Mouse (Mus musculus) small intestine, adult 2 months (tissue): ENCODE results near the gene Nr4a1. TPM values are rescaled to one million over a fixed set of nuclear protein-coding genes. Genes with fewer than 3 reads are reported as not detected.

Source experiments
- H3K27ac ChIP-seq: fragments of 200-500 bp; 2 replicates; pipeline ENCODE4 v1.5.1; 2012; ENCODE audit warnings: low read depth, low read length, control low read depth, inconsistent platforms; ENCODE audit not compliant: insufficient read depth
- H3K27me3 ChIP-seq: fragments of 200-500 bp; 2 replicates; pipeline ENCODE4 v1.6.1; 2012; ENCODE audit warnings: mild to moderate bottlenecking, moderate library complexity, low read length, inconsistent platforms; ENCODE audit not compliant: control insufficient read depth, insufficient read depth
- H3K36me3 ChIP-seq: fragments of 200-500 bp; 2 replicates; pipeline ENCODE4 v1.6.1; 2012; ENCODE audit warnings: mild to moderate bottlenecking, low read length, control low read depth, inconsistent platforms; ENCODE audit not compliant: control insufficient read depth, insufficient read depth
- H3K4me1 ChIP-seq: fragments of 200-500 bp; 2 replicates; pipeline ENCODE4 v1.6.1; 2012; ENCODE audit warnings: low read length, inconsistent platforms, mixed read lengths; ENCODE audit not compliant: control insufficient read depth, insufficient read depth, insufficient read length
- H3K4me3 ChIP-seq: fragments of 200-500 bp; 2 replicates; pipeline ENCODE4 v1.5.1; 2012; ENCODE audit warnings: low read depth, mild to moderate bottlenecking, control low read depth, inconsistent platforms, low read length, moderate library complexity
- CTCF ChIP-seq: fragments of 200-500 bp; IDR thresholded peaks from 2 replicates; pipeline ENCODE4 v1.5.1; 2012; ENCODE audit warnings: low read depth, mild to moderate bottlenecking, control low read depth, inconsistent platforms, low read length, moderate library complexity, mixed read lengths; ENCODE audit not compliant: insufficient replicate concordance, insufficient read length; ENCODE audit errors: extremely low read depth
- POLR2A ChIP-seq: fragments of 200-500 bp; IDR thresholded peaks from 2 replicates; pipeline ENCODE4 v1.6.1; 2012; ENCODE audit warnings: low read depth, mild to moderate bottlenecking, control low read depth, inconsistent platforms, low read length, moderate library complexity
- WGBS: fragments of 180-500 bp; shearing (Covaris S2); methylation state at CpG from one replicate; pipeline ENCODE4 v1.1.7; 2018; 5-methylcytosine and 5-hydroxymethylcytosine counted together
- polyA plus RNA-seq: library from polyadenylated mRNA; depleted of rRNA; stranded (reverse); fragments of >200 nt; gene quantifications from 2 replicates; pipeline ENCODE4 v1.2.3, GENCODE M21; 2012

Nr4a1 gene
- polyA plus RNA-seq, 1 experiment: 9.7 TPM

- no peak for TF ChIP-seq POLR2A
- TF ChIP-seq CTCF: no peak
- H3K27me3 ChIP-seq: no peaks in the 10 kb centered on the region
- no peaks in the 10 kb centered on the region for H3K4me1 ChIP-seq
- H3K4me3 ChIP-seq: no peak overlapping the region
- no peak overlapping the region for H3K27ac ChIP-seq
- WGBS: 67% methylated on average over 13 of the region's 13 CpGs
- no peaks in the 10 kb centered on the region for H3K36me3 ChIP-seq
Observed at GRCm38 (mm10) chr15:101308440-101309348, 54.6 kb downstream of the Nr4a1 start.

- TF ChIP-seq POLR2A: no peak
- TF ChIP-seq CTCF: no peak
- Histone ChIP-seq H3K4me3 (no peak overlapping the region), H3K27me3 (no peaks in the 10 kb centered on the region), H3K4me1 (no peaks in the 10 kb centered on the region), H3K27ac (no peak overlapping the region), H3K36me3 (no peaks in the 10 kb centered on the region)
- WGBS: 42% methylated on average over 5 of the region's 5 CpGs
Observed at GRCm38 (mm10) chr15:101309493-101309892, 55.4 kb downstream of the Nr4a1 start.

- peaks cover 2% of the 10 kb centered on the region; the same call in 1 of the 2 replicates for H3K4me1 ChIP-seq
- no peak overlapping the region for H3K27ac ChIP-seq
- H3K4me3 ChIP-seq: no peak overlapping the region
- WGBS: 56% methylated on average over 13 of the region's 15 CpGs
- no peaks in the 10 kb centered on the region for H3K27me3 ChIP-seq
- TF ChIP-seq CTCF (no peak), POLR2A (no peak)
- no peaks in the 10 kb centered on the region for H3K36me3 ChIP-seq
Observed at GRCm38 (mm10) chr15:101311087-101311770, 57.2 kb downstream of the Nr4a1 start.

GRCm38 (mm10) chr15:101312006-101312405 is 57.9 kb downstream of the Nr4a1 start:
- WGBS: 64% methylated on average over 6 of the region's 6 CpGs
- Histone ChIP-seq H3K27me3 (no peaks in the 10 kb centered on the region), H3K36me3 (no peaks in the 10 kb centered on the region), H3K4me1 (peaks cover 2% of the 10 kb centered on the region; the same call in 1 of the 2 replicates), H3K27ac (no peak overlapping the region), H3K4me3 (no peak overlapping the region)
- no peak for TF ChIP-seq CTCF
- no peak for TF ChIP-seq POLR2A

GRCm38 (mm10) chr15:101315378-101315777 is 61.3 kb downstream of the Nr4a1 start:
- Histone ChIP-seq H3K4me3 (no peak overlapping the region), H3K27ac (no peak overlapping the region), H3K27me3 (no peaks in the 10 kb centered on the region), H3K36me3 (no peaks in the 10 kb centered on the region), H3K4me1 (peaks cover 3% of the 10 kb centered on the region; the same call in 1 of the 2 replicates)
- 84% methylated on average over 4 of the region's 4 CpGs for WGBS
- TF ChIP-seq CTCF (no peak), POLR2A (no peak)

GRCm38 (mm10) chr15:101315832-101316231 is 61.8 kb downstream of the Nr4a1 start:
- TF ChIP-seq CTCF (peak; percentile 79), POLR2A (no peak)
- Histone ChIP-seq H3K4me1 (peaks cover 6% of the 10 kb centered on the region; the same call in 1 of the 2 replicates), H3K4me3 (peak overlapping the region; percentile 53), H3K27me3 (no peaks in the 10 kb centered on the region), H3K27ac (no peak overlapping the region), H3K36me3 (no peaks in the 10 kb centered on the region)
- under 1% methylated on average over 11 of the region's 11 CpGs for WGBS

- WGBS: 61% methylated on average over 13 of the region's 13 CpGs
- Histone ChIP-seq H3K27ac (no peak overlapping the region), H3K36me3 (no peaks in the 10 kb centered on the region), H3K4me3 (no peak overlapping the region), H3K4me1 (peaks cover 8% of the 10 kb centered on the region; the same call in 1 of the 2 replicates), H3K27me3 (no peaks in the 10 kb centered on the region)
- TF ChIP-seq POLR2A: no peak
- no peak for TF ChIP-seq CTCF
Observed at GRCm38 (mm10) chr15:101316279-101316912, 62.3 kb downstream of the Nr4a1 start.
